Mouse (Mus musculus) heart, embryonic 10.5 days (tissue): ENCODE results near the gene Dlx2. TPM values are rescaled to one million over a fixed set of nuclear protein-coding genes. Genes with fewer than 3 reads are reported as not detected.

Experiments used
- DNase-seq: peaks from one replicate; pipeline ENCODE4 v3.0.0-alpha.2; 2017; ENCODE audit warnings: low spot score
- H3K27ac ChIP-seq: fragments of 300-500 bp; sonication (generic); 2 replicates; pipeline ENCODE4 v1.5.1; 2016; ENCODE audit warnings: mild to moderate bottlenecking
- H3K27me3 ChIP-seq: fragments of 300-500 bp; sonication (generic); 2 replicates; pipeline ENCODE4 v1.6.1; 2016; ENCODE audit warnings: mild to moderate bottlenecking; ENCODE audit not compliant: poor library complexity, insufficient read depth, severe bottlenecking
- H3K36me3 ChIP-seq: fragments of 300-500 bp; sonication (generic); 2 replicates; pipeline ENCODE4 v1.6.1; 2016; ENCODE audit warnings: mild to moderate bottlenecking, moderate library complexity
- H3K4me1 ChIP-seq: fragments of 300-500 bp; sonication (generic); 2 replicates; pipeline ENCODE4 v1.6.1; 2016; ENCODE audit warnings: mild to moderate bottlenecking
- H3K4me3 ChIP-seq: fragments of 300-500 bp; sonication (generic); 2 replicates; pipeline ENCODE4 v1.5.1; 2016; ENCODE audit warnings: mild to moderate bottlenecking, moderate library complexity
- H3K9me3 ChIP-seq: fragments of 300-500 bp; sonication (generic); 2 replicates; pipeline ENCODE4 v1.6.1; 2016; ENCODE audit warnings: mild to moderate bottlenecking, moderate library complexity
- WGBS: fragments of 180-500 bp; shearing (Covaris S2); methylation state at CpG from one replicate; pipeline ENCODE4 v1.1.7; 2016; 5-methylcytosine and 5-hydroxymethylcytosine counted together
- polyA plus RNA-seq: library from polyadenylated mRNA; unstranded; fragments of >200 nt; fragmentation: Nextera tagmentation; extraction: Ambion mirVana; gene quantifications from 2 replicates; pipeline ENCODE4 v1.2.1, GENCODE M21; 2016

Gene Dlx2
- polyA plus RNA-seq, 1 experiment from 2014 or later: 3.9 TPM

DNA sequence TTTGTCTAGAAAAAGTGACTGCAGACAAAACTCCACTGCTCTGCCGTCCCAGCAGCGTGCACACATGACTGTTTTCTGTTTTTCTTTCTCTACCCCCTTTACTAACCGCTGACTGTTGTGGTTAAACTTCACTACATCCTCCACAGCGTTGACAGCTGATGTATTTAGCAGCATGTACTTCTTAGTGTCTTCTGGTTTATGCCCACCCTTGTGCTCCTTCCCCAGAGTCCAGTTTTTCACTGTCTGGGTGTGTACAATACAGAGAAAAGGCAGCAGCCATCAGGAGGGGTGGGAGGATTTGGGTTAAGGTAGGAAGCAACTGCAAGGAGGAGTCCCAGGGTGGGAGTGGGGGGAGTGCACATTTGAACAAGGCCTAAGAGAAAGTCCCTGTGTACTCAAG lies 23.7 kb downstream of the Dlx2 start:
- Histone ChIP-seq H3K27ac (no peak overlapping the region), H3K4me3 (no peak overlapping the region), H3K9me3 (no peaks in the 10 kb centered on the region), H3K36me3 (no peaks in the 10 kb centered on the region), H3K27me3 (peaks cover 80% of the 10 kb centered on the region), H3K4me1 (peaks cover 12% of the 10 kb centered on the region; the same call in 1 of the 2 replicates)
- WGBS: 35% methylated on average over 4 of the region's 4 CpGs
- DNase-seq: no peak

DNA sequence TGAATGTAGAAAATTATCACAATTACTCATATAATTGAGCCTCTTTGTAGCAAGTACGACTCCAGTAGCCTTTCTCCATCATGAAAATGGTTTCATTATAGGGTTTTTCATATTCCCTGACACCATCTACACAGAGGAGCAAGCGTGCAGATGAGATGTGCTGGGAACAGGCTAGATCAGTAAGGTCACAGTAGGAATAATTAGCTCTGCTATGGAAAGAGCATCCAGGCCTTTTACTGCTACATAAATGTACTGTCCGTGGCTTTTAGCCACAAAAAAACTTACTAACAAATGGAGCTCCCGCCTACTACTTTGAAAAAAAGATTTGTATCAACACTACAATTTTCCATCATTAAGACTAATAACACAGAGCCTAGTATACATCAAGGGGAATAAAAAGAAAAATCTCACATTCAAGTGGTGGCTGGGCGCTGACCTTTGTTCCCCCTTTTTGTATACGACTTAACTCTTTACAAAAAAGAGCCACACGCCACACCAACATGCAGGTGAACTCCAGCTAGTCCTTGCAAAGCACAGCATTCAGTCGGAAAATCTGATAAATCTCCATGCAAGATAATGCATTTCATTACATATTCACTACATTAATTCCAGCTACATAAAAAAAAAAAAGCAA lies 29.0 kb downstream of the Dlx2 start:
- peaks cover 27% of the 10 kb centered on the region for H3K27me3 ChIP-seq
- no peak overlapping the region for H3K4me3 ChIP-seq
- no peak for DNase-seq
- H3K36me3 ChIP-seq: no peaks in the 10 kb centered on the region
- no peaks in the 10 kb centered on the region for H3K9me3 ChIP-seq
- H3K27ac ChIP-seq: no peak overlapping the region
- H3K4me1 ChIP-seq: no peaks in the 10 kb centered on the region
- WGBS: 81% methylated on average over 8 of the region's 8 CpGs

DNA sequence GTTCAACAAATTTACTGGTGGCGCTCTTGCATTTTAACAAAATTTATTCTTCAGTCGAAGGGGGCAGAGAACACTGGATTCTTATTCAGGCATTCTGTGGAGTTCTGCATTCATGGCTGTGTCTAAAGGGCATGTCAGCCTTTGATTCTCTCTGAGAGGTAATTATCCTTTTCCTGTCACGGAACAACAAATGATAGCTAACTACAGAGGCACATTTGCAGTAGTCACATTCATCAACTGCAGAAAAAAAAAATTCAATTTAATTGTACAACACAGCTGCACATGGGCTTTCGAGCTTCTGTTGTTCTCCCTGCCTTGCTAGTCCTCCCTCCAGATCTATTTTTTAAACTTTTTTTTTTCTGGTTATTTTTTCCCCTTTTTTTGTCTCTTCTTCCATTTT lies 29.6 kb downstream of the Dlx2 start:
- H3K4me1 ChIP-seq: no peaks in the 10 kb centered on the region
- no peak overlapping the region for H3K27ac ChIP-seq

DNA sequence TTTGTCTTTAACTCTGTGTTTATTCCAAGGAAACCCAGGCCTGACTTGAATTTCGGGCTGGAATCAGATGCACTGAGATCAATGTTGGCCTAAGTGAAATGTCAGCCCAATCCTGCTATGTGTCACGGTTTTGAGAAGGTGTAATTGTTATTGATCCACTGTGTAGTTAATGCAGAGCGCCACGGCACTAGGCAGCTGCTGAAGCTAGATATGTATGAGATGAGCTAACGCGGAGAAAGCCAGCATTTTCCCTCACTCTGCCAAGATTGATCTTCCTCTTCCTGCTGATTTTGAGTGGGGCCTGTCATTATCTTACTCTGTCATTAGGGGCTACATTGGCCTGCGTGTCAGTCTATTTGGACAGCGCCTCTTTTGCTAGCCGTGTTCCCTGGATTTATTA lies 34.2 kb downstream of the Dlx2 start:
- Histone ChIP-seq H3K27me3 (no peaks in the 10 kb centered on the region), H3K27ac (no peak overlapping the region)

More for the DNA sequence above, 29.6 kb downstream of the Dlx2 start:
- Histone ChIP-seq H3K4me3 (no peak overlapping the region), H3K27me3 (peaks cover 21% of the 10 kb centered on the region), H3K36me3 (0 out of 2 replicates have a peak, but pooled peaks cover 4% of the 10 kb centered on the region), H3K9me3 (no peaks in the 10 kb centered on the region)
- no peak for DNase-seq
- 77% methylated on average over 4 of the region's 4 CpGs for WGBS

DNA sequence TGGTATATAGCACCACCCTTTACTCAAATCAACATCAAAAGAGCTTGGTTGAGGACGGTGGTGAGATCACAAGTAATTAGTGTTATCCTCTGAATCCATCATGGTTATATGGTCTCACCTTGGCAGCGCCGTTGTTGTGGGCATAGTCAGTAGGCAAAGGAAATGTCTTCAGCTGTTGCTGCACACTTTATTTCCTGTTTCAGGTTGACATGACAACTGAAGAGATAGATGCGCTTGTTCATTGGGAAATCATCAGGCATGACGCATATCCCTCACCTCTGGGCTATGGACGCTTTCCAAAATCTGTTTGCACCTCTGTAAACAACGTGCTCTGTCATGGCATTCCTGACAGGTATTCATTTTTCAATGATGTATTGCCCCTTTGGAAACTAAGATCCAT lies 35.3 kb downstream of the Dlx2 start:
- no peak overlapping the region for H3K27ac ChIP-seq
- DNase-seq: no peak
- 0 out of 2 replicates have a peak, but pooled peaks cover 4% of the 10 kb centered on the region for H3K36me3 ChIP-seq
- H3K4me3 ChIP-seq: no peak overlapping the region
- H3K27me3 ChIP-seq: no peaks in the 10 kb centered on the region
- WGBS: 91% methylated on average over 7 of the region's 7 CpGs
- H3K9me3 ChIP-seq: no peaks in the 10 kb centered on the region
- 0 out of 2 replicates have a peak, but pooled peaks cover 2% of the 10 kb centered on the region for H3K4me1 ChIP-seq

More for the DNA sequence above, 34.2 kb downstream of the Dlx2 start:
- DNase-seq: no peak
- WGBS: 84% methylated on average over 9 of the region's 9 CpGs
- H3K36me3 ChIP-seq: 0 out of 2 replicates have a peak, but pooled peaks cover 4% of the 10 kb centered on the region
- H3K4me3 ChIP-seq: no peak overlapping the region
- no peaks in the 10 kb centered on the region for H3K9me3 ChIP-seq
- H3K4me1 ChIP-seq: 0 out of 2 replicates have a peak, but pooled peaks cover 2% of the 10 kb centered on the region

DNA sequence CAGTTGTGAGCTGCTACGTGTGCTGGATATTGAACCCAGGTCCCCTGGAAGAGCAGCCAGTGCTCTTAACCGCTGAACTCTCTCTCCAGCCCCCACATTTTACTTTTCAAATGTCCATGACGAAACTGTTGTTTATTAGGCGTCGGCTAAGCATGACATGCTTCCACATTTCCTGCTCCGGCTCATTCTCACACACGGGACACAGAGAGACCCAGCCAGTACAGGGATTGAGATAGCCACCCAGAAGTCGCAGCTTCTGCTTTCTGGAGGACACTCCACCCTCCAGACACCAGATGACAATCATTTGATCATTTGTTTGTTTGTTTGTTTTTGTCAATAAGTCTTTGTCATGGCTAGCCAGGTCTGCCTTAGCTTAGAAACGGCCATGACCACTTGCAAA lies 41.7 kb downstream of the Dlx2 start:
- no peak for DNase-seq
- WGBS: 73% methylated on average over 9 of the region's 9 CpGs

DNA sequence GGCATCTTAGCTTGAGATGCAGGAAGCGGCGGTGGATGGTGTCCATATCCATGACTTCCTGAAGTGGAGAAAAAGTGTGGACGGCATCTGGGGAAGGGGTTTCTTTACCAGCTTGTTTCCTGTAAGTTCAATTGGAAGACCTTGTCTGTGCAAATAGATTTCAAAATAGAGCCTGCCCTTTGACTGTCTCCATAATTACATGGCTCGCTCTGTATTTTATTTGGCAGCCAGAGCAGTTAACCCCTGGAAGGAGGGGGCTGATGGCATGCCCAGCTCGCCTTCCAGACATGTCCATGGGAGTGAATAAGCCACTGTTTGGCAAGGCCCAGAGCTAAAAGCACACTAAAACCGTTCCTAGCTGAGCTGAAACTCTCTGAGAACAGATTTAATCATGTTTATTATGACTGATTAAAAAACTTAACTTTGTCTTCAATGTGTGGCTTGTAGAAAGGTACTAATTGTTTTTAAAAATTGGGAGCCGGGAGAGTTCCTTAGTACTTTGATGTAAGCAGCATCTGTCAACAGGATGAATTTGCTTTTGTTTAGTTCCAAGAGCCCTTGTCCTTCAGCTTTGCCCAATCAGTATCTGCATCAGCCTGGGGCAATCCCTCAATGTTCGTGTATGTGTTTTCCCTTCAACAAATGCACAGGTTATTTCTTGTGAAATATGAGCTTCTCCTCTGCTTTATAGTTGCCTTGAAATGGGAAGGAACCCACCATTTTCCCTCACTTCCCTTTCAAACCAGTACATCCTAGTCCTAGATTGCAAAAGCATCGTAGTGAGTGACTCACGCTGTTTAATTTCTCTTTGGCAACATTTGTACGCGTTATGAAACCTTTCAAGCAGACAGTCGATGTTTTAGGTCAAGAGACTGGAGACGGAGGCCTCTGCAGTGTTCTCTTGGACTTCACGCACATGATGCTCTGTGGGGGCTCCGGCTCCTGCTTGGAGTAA lies 47.0 kb downstream of the Dlx2 start:
- Histone ChIP-seq H3K27ac (no peak overlapping the region), H3K4me1 (0 out of 2 replicates have a peak, but pooled peaks cover 5% of the 10 kb centered on the region), H3K9me3 (no peaks in the 10 kb centered on the region), H3K27me3 (no peaks in the 10 kb centered on the region), H3K4me3 (no peak overlapping the region), H3K36me3 (no peaks in the 10 kb centered on the region)
- WGBS: 79% methylated on average over 16 of the region's 16 CpGs
- no peak for DNase-seq

More for the DNA sequence above, 41.7 kb downstream of the Dlx2 start:
- Histone ChIP-seq H3K27me3 (no peaks in the 10 kb centered on the region), H3K27ac (no peak overlapping the region), H3K4me1 (0 out of 2 replicates have a peak, but pooled peaks cover 2% of the 10 kb centered on the region), H3K4me3 (no peak overlapping the region), H3K36me3 (no peaks in the 10 kb centered on the region), H3K9me3 (no peaks in the 10 kb centered on the region)

DNA sequence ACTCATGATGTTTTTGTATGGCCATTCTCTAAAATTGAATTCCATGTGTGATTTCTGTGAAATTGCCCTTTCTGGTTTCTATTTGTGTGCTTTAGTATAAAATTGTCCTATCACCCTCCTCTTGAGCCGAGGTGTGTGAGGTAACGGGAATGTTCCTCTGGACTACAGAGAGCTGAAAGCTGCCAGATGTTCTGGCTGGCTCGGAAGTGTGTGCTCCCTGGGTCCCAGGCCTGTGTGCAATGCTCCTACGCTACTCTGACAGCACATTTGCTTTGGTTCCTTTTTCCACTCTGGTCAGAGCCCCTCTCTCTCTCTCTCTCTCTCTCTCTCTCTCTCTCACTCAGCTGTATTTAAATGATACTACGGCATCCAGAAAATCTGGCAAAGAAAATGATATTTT lies 49.4 kb downstream of the Dlx2 start:
- H3K27ac ChIP-seq: no peak overlapping the region
- no peak for DNase-seq
- H3K27me3 ChIP-seq: no peaks in the 10 kb centered on the region
- no peaks in the 10 kb centered on the region for H3K36me3 ChIP-seq
- H3K4me1 ChIP-seq: peaks cover 8% of the 10 kb centered on the region; the same call in 1 of the 2 replicates
- no peak overlapping the region for H3K4me3 ChIP-seq
- H3K9me3 ChIP-seq: no peaks in the 10 kb centered on the region
- 60% methylated on average over 5 of the region's 5 CpGs for WGBS

DNA sequence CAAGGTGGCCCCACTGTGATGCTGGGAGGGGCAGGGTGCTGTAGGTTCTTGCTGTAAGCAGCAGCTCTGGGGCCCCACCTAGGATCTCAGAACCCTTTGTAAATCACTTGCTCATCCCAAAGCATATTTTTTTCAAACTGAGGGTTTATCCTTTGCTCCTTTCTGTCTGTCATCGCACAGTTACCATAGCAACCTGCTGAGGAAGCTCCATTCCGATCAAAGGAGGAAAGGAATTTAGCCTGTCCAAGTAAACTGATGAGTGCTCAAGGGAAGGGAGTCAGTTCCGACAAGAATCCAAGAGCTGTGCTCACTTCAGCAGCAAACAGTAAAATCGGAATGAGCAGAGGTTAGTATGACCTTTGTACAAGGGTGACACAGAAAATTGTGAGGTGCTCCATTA lies 51.6 kb downstream of the Dlx2 start:
- no peaks in the 10 kb centered on the region for H3K27me3 ChIP-seq
- H3K4me1 ChIP-seq: peaks cover 8% of the 10 kb centered on the region; the same call in 1 of the 2 replicates
- no peaks in the 10 kb centered on the region for H3K9me3 ChIP-seq
- H3K27ac ChIP-seq: no peak overlapping the region
- no peaks in the 10 kb centered on the region for H3K36me3 ChIP-seq
- H3K4me3 ChIP-seq: no peak overlapping the region
- 47% methylated on average over 4 of the region's 4 CpGs for WGBS
- no peak for DNase-seq

DNA sequence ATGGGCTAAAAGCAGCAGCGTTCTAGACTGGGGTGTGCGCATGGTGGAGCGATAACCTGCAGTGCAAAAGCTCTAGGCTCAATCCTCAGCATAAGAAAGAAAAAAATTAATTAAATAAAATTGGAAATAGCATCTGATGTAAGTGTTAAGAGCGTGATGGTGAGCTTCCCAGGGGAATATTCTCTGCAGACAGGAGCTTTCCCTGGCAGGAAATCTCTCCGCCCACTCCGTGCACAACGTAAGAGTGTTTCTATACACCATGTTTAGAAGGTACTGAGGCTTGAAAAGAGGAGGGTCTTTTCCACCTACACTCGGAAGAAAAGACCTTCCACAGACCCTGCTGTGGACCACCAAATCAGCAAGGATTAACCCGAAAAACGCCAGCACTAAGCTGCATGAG lies 52.1 kb downstream of the Dlx2 start:
- Histone ChIP-seq H3K27me3 (no peaks in the 10 kb centered on the region), H3K27ac (no peak overlapping the region), H3K4me3 (no peak overlapping the region), H3K36me3 (no peaks in the 10 kb centered on the region), H3K9me3 (no peaks in the 10 kb centered on the region), H3K4me1 (peaks cover 8% of the 10 kb centered on the region; the same call in 1 of the 2 replicates)
- 72% methylated on average over 10 of the region's 10 CpGs for WGBS
- no peak for DNase-seq
